15 mouse cellular contexts compared by ENCODE assay signal in genomic region chr19:45077742-45078645, GRCm38 (mm10). TPM values are rescaled to one million over a fixed set of nuclear protein-coding genes. Genes with fewer than 3 reads are reported as not detected.
DNase-seq lines count a peak whose midpoint lies in the region; ATAC-seq lines count a peak whose summit lies in the region.
"Had no signal": no experiment of that assay in that cellular context is flagged by ENCODE, and none has a peak within 500 bp of the region (broad histone marks: within the 10 kb centered on the region; RNA-seq: fewer than 3 reads in every experiment).

No protein-coding gene starts in this region.

- ATAC-seq in forebrain, embryonic 14.5 days = no peak
- no peak for ATAC-seq in hindbrain, embryonic 11.5 days (ENCODE audit: low FRiP score)
- ATAC-seq in hindbrain, embryonic 14.5 days (ENCODE audit: low FRiP score) = no peak
- no peak for ATAC-seq in stomach, embryonic 16.5 days (ENCODE audit: insufficient read depth, low FRiP score)
- ATAC-seq: forebrain, embryonic 13.5 days; intestine, postnatal 0 days; liver, postnatal 0 days; Patski had no signal

- H3K27me3 ChIP-seq in forebrain, embryonic 10.5 days (ENCODE audit: poor library complexity, severe bottlenecking) = peaks cover 90% of the 10 kb centered on the region
- H3K27me3 ChIP-seq in forebrain, embryonic 14.5 days (replicated peaks; ENCODE audit: control insufficient read depth, insufficient read depth, low read length) = peaks cover 62% of the 10 kb centered on the region
- H3K27me3 ChIP-seq in hindbrain, embryonic 11.5 days (ENCODE audit: control insufficient read depth, insufficient read depth, low read length) = peaks cover 65% of the 10 kb centered on the region
- H3K27me3 ChIP-seq in hindbrain, embryonic 14.5 days (ENCODE audit: control insufficient read depth, insufficient read depth, low read length) = peaks cover 76% of the 10 kb centered on the region
- H3K27me3 ChIP-seq in stomach, embryonic 16.5 days (ENCODE audit: control insufficient read depth, insufficient read depth, low read length) = peaks cover 58% of the 10 kb centered on the region

- no peak overlapping the region for H3K9ac ChIP-seq in forebrain, embryonic 14.5 days (ENCODE audit: low read length)
- no peak overlapping the region for H3K9ac ChIP-seq in hindbrain, embryonic 11.5 days (ENCODE audit: low read depth, low read length)
- H3K9ac ChIP-seq in hindbrain, embryonic 14.5 days = no peak overlapping the region
- H3K9ac ChIP-seq in stomach, embryonic 16.5 days (ENCODE audit: low read length) = peak overlapping the region; percentile 26; the same call in 1 of the 2 replicates

- H3K36me3 ChIP-seq in forebrain, embryonic 10.5 days (replicated peaks) = no peaks in the 10 kb centered on the region
- no peaks in the 10 kb centered on the region for H3K36me3 ChIP-seq in forebrain, embryonic 14.5 days (ENCODE audit: control insufficient read depth, insufficient read depth, low read length)
- H3K36me3 ChIP-seq in hindbrain, embryonic 11.5 days (ENCODE audit: control insufficient read depth, insufficient read depth, low read length) = no peaks in the 10 kb centered on the region
- H3K36me3 ChIP-seq in hindbrain, embryonic 14.5 days (replicated peaks; ENCODE audit: control insufficient read depth, insufficient read depth) = no peaks in the 10 kb centered on the region
- H3K36me3 ChIP-seq in stomach, embryonic 16.5 days (ENCODE audit: control insufficient read depth, insufficient read depth, low read length) = no peaks in the 10 kb centered on the region

- H3K27ac ChIP-seq in forebrain, embryonic 10.5 days = no peak overlapping the region
- H3K27ac ChIP-seq in forebrain, embryonic 14.5 days (ENCODE audit: low read depth, low read length) = no peak overlapping the region
- H3K27ac ChIP-seq in hindbrain, embryonic 11.5 days (ENCODE audit: low read depth, low read length) = no peak overlapping the region
- H3K27ac ChIP-seq in hindbrain, embryonic 14.5 days = no peak overlapping the region
- H3K27ac ChIP-seq in stomach, embryonic 16.5 days (ENCODE audit: low read length) = no peak overlapping the region
- H3K27ac ChIP-seq: forebrain, embryonic 13.5 days; layer of hippocampus, adult 2 months had no signal

- H3K4me3 ChIP-seq in forebrain, embryonic 10.5 days = no peak overlapping the region
- H3K4me3 ChIP-seq in forebrain, embryonic 14.5 days (ENCODE audit: low read depth, low read length) = no peak overlapping the region
- H3K4me3 ChIP-seq in hindbrain, embryonic 11.5 days (ENCODE audit: low read depth, low read length) = no peak overlapping the region
- no peak overlapping the region for H3K4me3 ChIP-seq in hindbrain, embryonic 14.5 days (replicated peaks; ENCODE audit: low read length)
- peak overlapping the region; percentile 75 for H3K4me3 ChIP-seq in stomach, embryonic 16.5 days (replicated peaks; ENCODE audit: low read length)

- H3K4me2 ChIP-seq in forebrain, embryonic 14.5 days (ENCODE audit: low read length) = no peak overlapping the region
- no peak overlapping the region for H3K4me2 ChIP-seq in hindbrain, embryonic 11.5 days (replicated peaks; ENCODE audit: low read depth, low read length)
- no peak overlapping the region for H3K4me2 ChIP-seq in hindbrain, embryonic 14.5 days (replicated peaks)
- H3K4me2 ChIP-seq in stomach, embryonic 16.5 days (ENCODE audit: low read depth, low read length) = no peak overlapping the region

- peak; percentile 33 for DNase-seq in forebrain, embryonic 10.5 days (ENCODE audit: extremely low spot score, low spot score)
- no peak for DNase-seq in forebrain, embryonic 14.5 days (ENCODE audit: low spot score)
- peak; percentile 46 for DNase-seq in hindbrain, embryonic 11.5 days (ENCODE audit: low spot score)
- no peak for DNase-seq in hindbrain, embryonic 14.5 days (ENCODE audit: low spot score)
- DNase-seq in testis, postnatal 10 days (ENCODE audit: low spot score) = peak; percentile 46
- no peak for DNase-seq in testis, postnatal 14 days (ENCODE audit: low spot score)
- no peak for DNase-seq in thymus, postnatal 10 days (ENCODE audit: low spot score in 2 of 2)
- DNase-seq: gastrocnemius, postnatal 25 days; liver, postnatal 0 days; right cerebral cortex, adult 18-20 months had no signal

- H3K9me3 ChIP-seq in forebrain, embryonic 10.5 days = no peaks in the 10 kb centered on the region
- no peaks in the 10 kb centered on the region for H3K9me3 ChIP-seq in forebrain, embryonic 14.5 days (replicated peaks; ENCODE audit: control insufficient read depth, low read length)
- no peaks in the 10 kb centered on the region for H3K9me3 ChIP-seq in hindbrain, embryonic 11.5 days (ENCODE audit: control insufficient read depth, low read length)
- no peaks in the 10 kb centered on the region for H3K9me3 ChIP-seq in hindbrain, embryonic 14.5 days (ENCODE audit: control insufficient read depth, low read length)
- no peaks in the 10 kb centered on the region for H3K9me3 ChIP-seq in stomach, embryonic 16.5 days (replicated peaks; ENCODE audit: control insufficient read depth, low read length)
- H3K9me3 ChIP-seq: forebrain, embryonic 13.5 days had no signal

- peaks cover 71% of the 10 kb centered on the region for H3K4me1 ChIP-seq in forebrain, embryonic 10.5 days
- H3K4me1 ChIP-seq in forebrain, embryonic 14.5 days (ENCODE audit: control insufficient read depth, insufficient read depth, low read length) = peaks cover 29% of the 10 kb centered on the region
- H3K4me1 ChIP-seq in hindbrain, embryonic 11.5 days (replicated peaks; ENCODE audit: control insufficient read depth, insufficient read depth, low read length) = peaks cover 21% of the 10 kb centered on the region
- H3K4me1 ChIP-seq in hindbrain, embryonic 14.5 days (replicated peaks; ENCODE audit: control insufficient read depth, insufficient read depth, low read length) = peaks cover 28% of the 10 kb centered on the region
- H3K4me1 ChIP-seq in stomach, embryonic 16.5 days (ENCODE audit: control insufficient read depth, insufficient read depth, low read length) = peaks cover 34% of the 10 kb centered on the region

- 5% methylated on average over 20 of the region's 20 CpGs for WGBS in forebrain, embryonic 10.5 days
- WGBS in forebrain, embryonic 14.5 days = 6% methylated on average over 20 of the region's 20 CpGs
- 9% methylated on average over 20 of the region's 20 CpGs for WGBS in hindbrain, embryonic 11.5 days
- 6% methylated on average over 20 of the region's 20 CpGs for WGBS in hindbrain, embryonic 14.5 days
- WGBS in stomach, embryonic 16.5 days = 10% methylated on average over 20 of the region's 20 CpGs

RNA-seq across cellular contexts. Expression of gene Kazald1, which starts 3.0 kb away (rescaled TPM):
- polyA plus RNA-seq in forebrain, embryonic 10.5 days (2016; fragmentation: Nextera tagmentation; extraction: Ambion mirVana) = 0.20 and 0.63 TPM in 2 replicates
- 1.1 TPM in 2 replicates for polyA plus RNA-seq in forebrain, embryonic 14.5 days (2014; fragmentation: Nextera tagmentation; extraction: Ambion mirVana)
- 2.9 and 3.9 TPM in 2 replicates for polyA plus RNA-seq in hindbrain, embryonic 11.5 days (2014; fragmentation: Nextera tagmentation; extraction: Ambion mirVana)
- 2.5 and 4.9 TPM in 2 replicates for polyA plus RNA-seq in hindbrain, embryonic 14.5 days (2014; fragmentation: Nextera tagmentation; extraction: Ambion mirVana)
- 22.9 and 41.4 TPM in 2 replicates for polyA plus RNA-seq in stomach, embryonic 16.5 days (2015; fragmentation: Nextera tagmentation; extraction: Ambion mirVana)

RNA-seq across cellular contexts. Expression of gene Sfxn3, which starts 30.7 kb away (rescaled TPM):
- polyA plus RNA-seq in forebrain, embryonic 10.5 days (2016; fragmentation: Nextera tagmentation; extraction: Ambion mirVana) = 6.3 and 6.9 TPM in 2 replicates
- polyA plus RNA-seq in forebrain, embryonic 14.5 days (2014; fragmentation: Nextera tagmentation; extraction: Ambion mirVana) = 54.2 and 56.5 TPM in 2 replicates
- 22.7 and 23.8 TPM in 2 replicates for polyA plus RNA-seq in hindbrain, embryonic 11.5 days (2014; fragmentation: Nextera tagmentation; extraction: Ambion mirVana)
- polyA plus RNA-seq in hindbrain, embryonic 14.5 days (2014; fragmentation: Nextera tagmentation; extraction: Ambion mirVana) = 67.8 and 77.0 TPM in 2 replicates
- polyA plus RNA-seq in stomach, embryonic 16.5 days (2015; fragmentation: Nextera tagmentation; extraction: Ambion mirVana) = 28.3 and 29.8 TPM in 2 replicates

RNA-seq across cellular contexts. Expression of gene Pdzd7, which starts 32.5 kb away (rescaled TPM):
- polyA plus RNA-seq in forebrain, embryonic 10.5 days (2016; fragmentation: Nextera tagmentation; extraction: Ambion mirVana) = 0.15 and 0.25 TPM in 2 replicates
- polyA plus RNA-seq in forebrain, embryonic 14.5 days (2014; fragmentation: Nextera tagmentation; extraction: Ambion mirVana) = 1.1 and 1.8 TPM in 2 replicates
- 0.62 TPM in 1 of 2 replicates, not detected in the other for polyA plus RNA-seq in hindbrain, embryonic 11.5 days (2014; fragmentation: Nextera tagmentation; extraction: Ambion mirVana)
- polyA plus RNA-seq in hindbrain, embryonic 14.5 days (2014; fragmentation: Nextera tagmentation; extraction: Ambion mirVana) = 2.5 and 2.9 TPM in 2 replicates
- 0.21 and 0.48 TPM in 2 replicates for polyA plus RNA-seq in stomach, embryonic 16.5 days (2015; fragmentation: Nextera tagmentation; extraction: Ambion mirVana)
- polyA plus RNA-seq: liver, postnatal 0 days had no signal

Comparison
In these comparisons a context has a peak if more than half of its experiments do, and no peak if none do; other contexts are left out.
1. DNase-seq: peak in forebrain, embryonic 10.5 days (single experiment), hindbrain, embryonic 11.5 days (single experiment) and testis, postnatal 10 days (single experiment); none in forebrain, embryonic 14.5 days (single experiment), hindbrain, embryonic 14.5 days (single experiment), testis, postnatal 14 days (single experiment) and thymus, postnatal 10 days (0 of 2).